Mouse (Mus musculus) urinary bladder, postnatal 10 days (tissue): ENCODE data around the gene D630036H23Rik.
"Not testable (repeated sequence)": the region's sequence is repeated elsewhere in the genome, so short reads cannot be mapped to it uniquely, and the experiment has no call there.

ENCODE experiments used
- DNase-seq: peaks from one replicate; pipeline ENCODE4 v3.0.0; 2022; ENCODE audit warnings: low spot score

Gene D630036H23Rik

GRCm38 (mm10) chr12:36381441-36382340 lies at the start of gene D630036H23Rik, which contains the start of gene Ispd:
Gene D630036H23Rik (minus strand): TSS chr12:36382181.
Gene Ispd (plus strand): TSS chr12:36381450.
- peak; percentile 56 for DNase-seq

GRCm38 (mm10) chr12:36426163-36427045 lies 44.4 kb upstream of the D630036H23Rik start:
- no peak for DNase-seq

- DNase-seq = no peak
Measured at GRCm38 (mm10) chr12:36425258-36425657, 43.3 kb upstream of the D630036H23Rik start.

GRCm38 (mm10) chr12:36423677-36424076 lies 41.7 kb upstream of the D630036H23Rik start:
- DNase-seq = no peak

- DNase-seq = no peak
Measured at GRCm38 (mm10) chr12:36395115-36395514, 13.1 kb upstream of the D630036H23Rik start.

- no peak for DNase-seq
Measured at GRCm38 (mm10) chr12:36386991-36387390, 5.0 kb upstream of the D630036H23Rik start.

- no peak for DNase-seq
Measured at GRCm38 (mm10) chr12:36385386-36385785, 3.4 kb upstream of the D630036H23Rik start.

- DNase-seq = no peak
Measured at GRCm38 (mm10) chr12:36380806-36381205, 1.2 kb downstream of the D630036H23Rik start.

GRCm38 (mm10) chr12:36380254-36380653 lies 1.7 kb downstream of the D630036H23Rik start:
- DNase-seq = no peak

GRCm38 (mm10) chr12:36376391-36376790 lies 5.6 kb downstream of the D630036H23Rik start:
- DNase-seq = not testable (repeated sequence)

- no peak for DNase-seq
Measured at GRCm38 (mm10) chr12:36373237-36373998, 8.6 kb downstream of the D630036H23Rik start.

GRCm38 (mm10) chr12:36364013-36364412 lies 18.0 kb downstream of the D630036H23Rik start:
- no peak for DNase-seq

- no peak for DNase-seq
Measured at GRCm38 (mm10) chr12:36360693-36361092, 21.3 kb downstream of the D630036H23Rik start.

GRCm38 (mm10) chr12:36360064-36360463 lies 21.9 kb downstream of the D630036H23Rik start:
- no peak for DNase-seq

GRCm38 (mm10) chr12:36344131-36344530 lies 37.9 kb downstream of the D630036H23Rik start:
- no peak for DNase-seq

GRCm38 (mm10) chr12:36333837-36334281 lies 48.1 kb downstream of the D630036H23Rik start:
- no peak for DNase-seq

- DNase-seq = no peak
Measured at GRCm38 (mm10) chr12:36332676-36333075, 49.3 kb downstream of the D630036H23Rik start.
